In the genomic region with DNA sequence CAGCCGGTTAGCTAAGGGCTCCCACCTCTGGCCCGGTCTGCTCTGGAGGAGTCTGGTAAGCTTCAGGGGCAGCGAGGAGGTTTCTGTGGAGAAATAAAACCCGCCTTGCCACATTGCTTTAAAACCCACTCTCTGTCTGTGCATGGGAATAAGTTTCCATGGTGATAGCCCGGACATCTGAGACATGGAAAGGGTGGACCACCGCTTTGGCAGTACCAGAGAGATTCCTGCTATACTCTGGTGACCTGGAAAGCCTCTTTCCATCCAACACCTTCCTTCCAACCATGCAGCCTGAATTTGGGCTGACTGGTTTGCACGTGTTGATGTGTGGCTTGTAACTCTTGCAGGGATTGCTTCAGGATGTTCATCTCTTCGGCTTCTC, we compare ENCODE assay signal across 8 mouse cellular contexts. TPM values are rescaled to one million over a fixed set of nuclear protein-coding genes. Genes with fewer than 3 reads are reported as not detected.
DNase-seq lines count a peak whose midpoint lies in the region; ATAC-seq and TF ChIP-seq lines count a peak whose summit lies in the region.

No protein-coding gene starts in this region.

- 27% methylated on average over 8 of the region's 8 CpGs for WGBS in heart, embryonic 15.5 days
- 32% methylated on average over 8 of the region's 8 CpGs for WGBS in embryonic facial prominence, embryonic 10.5 days
- WGBS in forebrain, embryonic 12.5 days: 58% methylated on average over 8 of the region's 8 CpGs
- 28% methylated on average over 8 of the region's 8 CpGs for WGBS in limb, embryonic 14.5 days

- no peak overlapping the region for H3K4me3 ChIP-seq in heart, embryonic 15.5 days
- peak overlapping the region; percentile 35 for H3K4me3 ChIP-seq in embryonic facial prominence, embryonic 10.5 days
- no peak overlapping the region for H3K4me3 ChIP-seq in forebrain, embryonic 12.5 days (replicated peaks)
- H3K4me3 ChIP-seq in limb, embryonic 14.5 days (replicated peaks; ENCODE audit: low read length): no peak overlapping the region

- no peak for TF ChIP-seq POLR2A in limb, embryonic 14.5 days (IDR thresholded peaks at IDR 0.05; ENCODE audit: borderline replicate concordance, extremely low read depth, insufficient read depth, insufficient read length)

- no peak for DNase-seq in heart, adult 9 months (ENCODE audit: low spot score in 2 of 2)
- no peak for DNase-seq in embryonic facial prominence, embryonic 10.5 days (ENCODE audit: low spot score)
- no peak for DNase-seq in limb, embryonic 14.5 days (ENCODE audit: low spot score)
- DNase-seq in cerebellum, adult 8-10 months: no peak
- no peak for DNase-seq in liver
- DNase-seq in urinary bladder, postnatal 14 days (ENCODE audit: low spot score): no peak

- H3K4me2 ChIP-seq in heart, embryonic 15.5 days: no peak overlapping the region; the same call in 1 of the 2 replicates
- no peak overlapping the region for H3K4me2 ChIP-seq in forebrain, embryonic 12.5 days
- H3K4me2 ChIP-seq in limb, embryonic 14.5 days (replicated peaks; ENCODE audit: low read depth, low read length, severe bottlenecking): no peak overlapping the region

- peaks cover 47% of the 10 kb centered on the region for H3K4me1 ChIP-seq in heart, embryonic 15.5 days (replicated peaks)
- H3K4me1 ChIP-seq in embryonic facial prominence, embryonic 10.5 days: peaks cover 65% of the 10 kb centered on the region
- peaks cover 45% of the 10 kb centered on the region for H3K4me1 ChIP-seq in forebrain, embryonic 12.5 days
- peaks cover 43% of the 10 kb centered on the region for H3K4me1 ChIP-seq in limb, embryonic 14.5 days (ENCODE audit: control insufficient read depth, insufficient read depth, low read length)

- H3K36me3 ChIP-seq in heart, embryonic 15.5 days: no peaks in the 10 kb centered on the region
- H3K36me3 ChIP-seq in embryonic facial prominence, embryonic 10.5 days (replicated peaks): peaks cover 41% of the 10 kb centered on the region
- H3K36me3 ChIP-seq in forebrain, embryonic 12.5 days (replicated peaks): no peaks in the 10 kb centered on the region; the same call in 1 of the 2 replicates
- peaks cover 7% of the 10 kb centered on the region; the same call in 1 of the 2 replicates for H3K36me3 ChIP-seq in limb, embryonic 14.5 days (ENCODE audit: control insufficient read depth, insufficient read depth, low read length)

- ATAC-seq in heart, embryonic 15.5 days (replicated peaks; ENCODE audit: insufficient number of reproducible peaks, insufficient read depth, low FRiP score, low read depth): no peak
- ATAC-seq in forebrain, embryonic 12.5 days (ENCODE audit: low FRiP score): no peak
- ATAC-seq in limb, embryonic 14.5 days (ENCODE audit: low FRiP score, low read depth): no peak

- H3K9me3 ChIP-seq in heart, embryonic 15.5 days (replicated peaks): no peaks in the 10 kb centered on the region
- no peaks in the 10 kb centered on the region for H3K9me3 ChIP-seq in embryonic facial prominence, embryonic 10.5 days
- no peaks in the 10 kb centered on the region for H3K9me3 ChIP-seq in forebrain, embryonic 12.5 days
- no peaks in the 10 kb centered on the region for H3K9me3 ChIP-seq in limb, embryonic 14.5 days (ENCODE audit: control insufficient read depth, low read length)

- no peaks in the 10 kb centered on the region for H3K27me3 ChIP-seq in heart, embryonic 15.5 days
- no peaks in the 10 kb centered on the region for H3K27me3 ChIP-seq in embryonic facial prominence, embryonic 10.5 days (replicated peaks; ENCODE audit: low read depth, poor library complexity, severe bottlenecking)
- H3K27me3 ChIP-seq in forebrain, embryonic 12.5 days: no peaks in the 10 kb centered on the region
- no peaks in the 10 kb centered on the region for H3K27me3 ChIP-seq in limb, embryonic 14.5 days (ENCODE audit: control insufficient read depth, insufficient read depth, low read length)

- H3K9ac ChIP-seq in heart, embryonic 15.5 days: no peak overlapping the region
- no peak overlapping the region for H3K9ac ChIP-seq in forebrain, embryonic 12.5 days
- no peak overlapping the region for H3K9ac ChIP-seq in limb, embryonic 14.5 days (ENCODE audit: low read depth, low read length, severe bottlenecking)

- peak overlapping the region; percentile 58 for H3K27ac ChIP-seq in heart, embryonic 15.5 days
- peak overlapping the region; percentile 80 for H3K27ac ChIP-seq in embryonic facial prominence, embryonic 10.5 days (replicated peaks)
- H3K27ac ChIP-seq in forebrain, embryonic 12.5 days: peak overlapping the region; percentile 74
- peak overlapping the region; percentile 66 for H3K27ac ChIP-seq in limb, embryonic 14.5 days (replicated peaks; ENCODE audit: low read depth, low read length)

RNA-seq across cellular contexts. Expression of a gene that starts 21.2 kb away (rescaled TPM):
- polyA plus RNA-seq in heart, embryonic 15.5 days (2015; fragmentation: Nextera tagmentation; extraction: Ambion mirVana): 8.0 and 11.7 TPM in 2 replicates
- polyA plus RNA-seq in embryonic facial prominence, embryonic 10.5 days (2016; fragmentation: Nextera tagmentation; extraction: Ambion mirVana): 26.9 and 27.6 TPM in 2 replicates
- polyA plus RNA-seq in forebrain, embryonic 12.5 days (2016; fragmentation: Nextera tagmentation; extraction: Ambion mirVana): 14.9 and 15.1 TPM in 2 replicates
- 98.5 and 125 TPM in 2 replicates for polyA plus RNA-seq in limb, embryonic 14.5 days (2012; rRNA removed)
- 26.4 and 27.5 TPM in 2 replicates for polyA plus RNA-seq in limb, embryonic 14.5 days (2014; fragmentation: Nextera tagmentation; extraction: Ambion mirVana)
